Mouse (Mus musculus) liver, adult 2 months (tissue): ENCODE measurements at regions not wholly inside any gene's neighbourhood (a gene's known extent, or its start where the extent isn't known, plus 50 kb on each side); places are given as distances from the start of the nearest gene placed in this dataset.

Experiments used
- CTCF ChIP-seq: fragments of 200-500 bp; IDR thresholded peaks from 2 replicates; pipeline ENCODE4 v1.5.1; 2011; ENCODE audit warnings: low read depth, low read length, control low read depth
- POLR2A ChIP-seq: fragments of 200-500 bp; IDR thresholded peaks from 2 replicates; pipeline ENCODE4 v1.6.1; 2011; ENCODE audit warnings: low read length, control low read depth; ENCODE audit not compliant: insufficient read depth; ENCODE audit errors: extremely low read depth

- TF ChIP-seq POLR2A (no peak), CTCF (no peak)
Observed at GRCm38 (mm10) chr3:31455031-31455430, 144.9 kb upstream of the Slc7a14 start.
